Mouse (Mus musculus) embryo, embryonic 11.5 days (tissue): ENCODE data around the gene Tpm1.

Experiments used
- DNase-seq: peaks from one replicate; pipeline ENCODE4 v3.0.0-alpha.2; 2012; ENCODE audit warnings: low read depth, low spot score

Tpm1 gene

DNA sequence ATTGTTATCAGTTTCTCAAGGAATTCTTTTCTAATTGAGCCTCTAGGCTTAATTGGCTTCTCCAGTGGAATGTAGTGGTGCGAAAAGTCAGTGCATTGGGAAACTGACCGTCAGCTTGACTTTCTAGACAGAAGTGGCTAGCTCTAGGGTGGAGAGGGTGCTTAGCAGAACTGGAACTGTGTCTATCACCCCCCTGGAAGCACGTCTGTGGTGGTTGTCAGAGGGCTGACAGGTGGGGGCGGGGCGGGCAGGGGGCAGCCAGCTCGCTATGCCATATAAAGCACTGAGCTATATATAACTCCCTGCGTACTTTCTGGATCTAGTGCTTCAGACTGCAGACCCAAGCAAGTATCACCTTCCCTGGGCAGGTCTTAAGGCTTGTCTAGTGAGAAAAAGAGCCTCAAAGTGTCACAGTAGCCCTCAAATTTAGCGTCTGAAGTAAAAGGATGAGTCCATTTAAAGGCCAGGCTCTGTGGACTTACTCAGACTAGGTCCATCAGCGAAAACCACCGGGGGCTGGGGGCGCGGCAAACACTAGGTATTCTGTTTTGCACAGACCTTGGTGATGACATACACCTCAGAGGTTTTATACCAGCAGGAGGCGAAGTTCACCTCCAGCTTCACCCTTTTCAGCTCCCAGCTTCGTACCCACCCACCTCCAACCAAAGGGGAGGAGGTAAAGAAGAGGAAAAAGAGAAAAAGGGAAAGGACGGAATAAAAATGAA, 2.2 kb downstream of the Tpm1 start:
- DNase-seq = no peak

GRCm38 (mm10) chr9:67045966-67046602, 3.1 kb downstream of the Tpm1 start:
- no peak for DNase-seq

DNA sequence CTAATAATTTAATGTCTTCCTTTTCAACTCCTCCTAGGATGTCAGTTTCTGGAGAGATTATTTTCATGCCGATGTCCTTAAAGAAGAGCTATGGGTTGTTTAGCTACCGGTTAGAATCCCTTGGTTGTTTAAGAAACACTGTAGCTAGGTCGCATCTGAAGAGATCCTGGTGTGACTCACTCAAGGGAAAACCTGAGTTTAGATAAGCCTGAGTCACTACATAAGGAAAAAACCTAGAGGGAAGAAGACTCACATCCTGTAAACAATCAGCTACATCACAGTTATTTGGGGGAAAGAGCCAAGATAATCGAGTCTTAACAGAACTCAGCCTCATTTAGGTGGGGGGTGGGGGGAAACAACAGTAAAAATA, 3.9 kb downstream of the Tpm1 start:
- no peak for DNase-seq

GRCm38 (mm10) chr9:67044551-67045305, 4.5 kb downstream of the Tpm1 start:
- DNase-seq = peak; percentile 59

GRCm38 (mm10) chr9:67043231-67044199, 5.7 kb downstream of the Tpm1 start:
- DNase-seq = peak; percentile 100

GRCm38 (mm10) chr9:67042813-67043207, 6.4 kb downstream of the Tpm1 start:
- DNase-seq = no peak

GRCm38 (mm10) chr9:67041840-67042812, 7.1 kb downstream of the Tpm1 start:
- DNase-seq = no peak

- DNase-seq = no peak
Observed at GRCm38 (mm10) chr9:67040963-67041839, 8.0 kb downstream of the Tpm1 start.

DNA sequence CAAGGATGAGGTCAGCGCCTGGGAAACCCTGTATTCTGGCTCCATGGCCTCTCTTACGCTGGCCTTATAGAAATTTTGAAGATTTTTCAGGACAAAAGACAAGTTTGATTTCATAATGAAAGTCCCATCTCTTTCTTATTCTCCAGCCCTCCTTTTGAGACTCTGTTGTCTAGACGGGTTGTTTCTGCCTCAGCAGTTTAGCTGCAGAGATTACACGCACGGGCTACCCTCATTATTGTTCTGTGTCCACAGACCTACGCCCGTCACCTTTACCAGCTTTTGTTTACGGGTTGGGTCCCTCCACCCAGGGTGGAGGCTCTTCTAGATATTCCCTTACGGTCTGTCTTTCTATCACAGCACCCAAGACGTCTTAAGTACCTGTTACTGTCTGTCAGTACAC, 9.3 kb downstream of the Tpm1 start:
- DNase-seq = no peak

GRCm38 (mm10) chr9:67038686-67039085, 10.5 kb downstream of the Tpm1 start:
- DNase-seq = no peak

- DNase-seq = no peak
Observed at GRCm38 (mm10) chr9:67037666-67038065, 11.5 kb downstream of the Tpm1 start.

GRCm38 (mm10) chr9:67036527-67037118, 12.6 kb downstream of the Tpm1 start:
- no peak for DNase-seq

GRCm38 (mm10) chr9:67035957-67036451, 13.2 kb downstream of the Tpm1 start:
- no peak for DNase-seq

GRCm38 (mm10) chr9:67034677-67035076, 14.5 kb downstream of the Tpm1 start:
- no peak for DNase-seq

- no peak for DNase-seq
Observed at GRCm38 (mm10) chr9:67033016-67033415, 16.2 kb downstream of the Tpm1 start.

- no peak for DNase-seq
Observed at GRCm38 (mm10) chr9:67032611-67033010, 16.6 kb downstream of the Tpm1 start.

GRCm38 (mm10) chr9:67029518-67029917, 19.7 kb downstream of the Tpm1 start:
- no peak for DNase-seq

GRCm38 (mm10) chr9:67028929-67029328, 20.3 kb downstream of the Tpm1 start:
- DNase-seq = no peak
